Mouse (Mus musculus) left cerebral cortex, postnatal 10 days (tissue): Measurements from ENCODE around the gene Afm. TPM values are rescaled to one million over a fixed set of nuclear protein-coding genes. Genes with fewer than 3 reads are reported as not detected.
A peak's percentile ranks its signal among the peaks of the same experiment; 100 is the strongest.

ENCODE experiments used
- DNase-seq, 2 experiments: peaks; one replicate each; pipeline ENCODE4 v3.0.0; 2021 to 2022; ENCODE audit warnings: low spot score in 2 of 2, mixed read lengths in 1 of 2; ENCODE audit errors: extremely low spot score in 1 of 2
- intact Hi-C: fragments of 180-260 bp; cut with DNase I; formaldehyde crosslinking; loops from one replicate; pipeline ENCODE4 v1.15.1; 2025
- total RNA-seq, 2 experiments: library from RNA; stranded (reverse); gene quantifications; 2 replicates each; pipeline ENCODE4 v1.2.3; 2021

Gene Afm
- not detected for total RNA-seq

GRCm38 (mm10) chr5:90518356-90519100 lies at the start of gene Afm:
Afm (plus strand) TSS chr5:90518932.
- DNase-seq, result no peak
- intact Hi-C loops, result no loop called here

DNA sequence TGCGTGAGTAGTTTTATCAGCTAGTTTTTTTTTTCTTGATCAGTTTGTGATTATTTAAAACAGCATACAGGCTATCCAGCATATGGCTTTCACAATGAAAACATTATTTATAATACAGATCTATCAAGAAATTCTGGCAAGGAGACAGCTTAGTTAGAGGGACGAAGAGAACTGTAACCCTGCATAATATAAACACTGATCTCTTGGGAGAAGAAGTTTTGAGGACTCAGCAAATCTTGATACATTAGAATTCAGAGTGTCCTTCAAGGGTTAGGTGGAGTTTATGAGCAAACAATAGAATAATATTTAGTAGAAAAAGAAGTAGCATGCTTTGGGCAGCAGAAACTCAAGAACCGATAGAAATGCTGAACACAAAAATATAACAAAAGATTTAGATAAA lies 47.9 kb upstream of the Afm start:
- intact Hi-C loops, result no loop called here
- no peak for DNase-seq

- intact Hi-C loops, result no loop called here
- DNase-seq, result no peak
These were observed 44.8 kb upstream of the Afm start for GRCm38 (mm10) chr5:90473902-90474301.

DNA sequence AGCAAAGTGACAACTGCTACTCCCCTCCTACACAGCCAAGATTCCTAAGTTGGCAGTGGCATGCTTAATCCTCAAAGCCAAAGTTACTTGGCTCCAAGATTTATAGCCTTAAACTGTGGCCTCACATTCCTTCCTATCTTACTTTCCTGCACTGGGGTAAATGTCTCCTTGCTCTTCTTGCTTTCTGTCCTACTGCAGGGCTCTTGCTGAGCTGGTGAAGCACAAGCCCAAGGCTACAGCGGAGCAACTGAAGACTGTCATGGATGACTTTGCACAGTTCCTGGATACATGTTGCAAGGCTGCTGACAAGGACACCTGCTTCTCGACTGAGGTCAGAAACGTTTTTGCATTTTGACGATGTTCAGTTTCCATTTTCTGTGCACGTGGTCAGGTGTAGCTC lies 44.4 kb upstream of the Afm start:
- DNase-seq, result no peak
- intact Hi-C loops, result no loop called here

DNA sequence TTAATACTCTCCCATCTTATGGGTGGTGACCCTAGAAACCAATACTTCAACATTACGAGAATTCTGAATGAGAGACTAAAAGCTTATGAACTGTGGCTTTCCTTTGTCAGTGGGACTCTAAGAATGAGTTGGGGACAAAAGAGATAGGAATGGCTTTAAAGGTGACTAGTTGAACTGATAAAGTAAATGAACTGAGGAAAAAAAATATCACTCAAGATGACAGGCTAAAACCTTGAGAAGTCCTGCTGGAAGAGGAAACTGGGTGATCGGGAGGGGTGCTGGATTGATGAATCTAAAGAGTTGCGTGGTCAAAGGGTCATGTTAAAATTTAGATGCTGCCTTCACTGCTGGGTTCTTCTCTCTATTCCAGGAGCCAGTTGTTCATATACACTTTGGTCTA lies 42.0 kb upstream of the Afm start:
- DNase-seq, result no peak
- intact Hi-C loops, result no loop called here

GRCm38 (mm10) chr5:90477308-90478140 lies 41.2 kb upstream of the Afm start:
- intact Hi-C loops, result no loop called here

DNA sequence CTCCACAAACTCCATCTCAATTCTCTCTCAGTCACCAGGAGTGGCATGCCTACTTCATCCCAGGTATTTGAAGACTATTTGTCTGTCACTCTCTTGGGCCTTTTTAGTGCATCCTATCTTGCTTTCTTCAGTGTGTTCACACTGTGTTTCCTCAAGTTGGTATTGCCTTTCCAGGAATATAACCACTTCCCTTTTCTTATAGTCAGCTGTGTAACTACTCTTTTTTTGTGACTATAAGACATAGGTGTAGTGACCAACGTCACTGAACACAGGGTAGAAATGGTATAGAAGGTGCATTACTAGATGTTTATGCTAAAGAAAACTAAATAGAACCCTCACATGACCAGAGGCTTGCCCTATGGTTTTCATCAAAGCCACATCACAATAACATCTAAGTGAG lies 39.8 kb upstream of the Afm start:
- intact Hi-C loops, result no loop called here
- no peak for DNase-seq

More at GRCm38 (mm10) chr5:90477308-90478140, 41.2 kb upstream of the Afm start:
- no peak for DNase-seq

GRCm38 (mm10) chr5:90485597-90485996 lies 33.1 kb upstream of the Afm start:
- intact Hi-C loops, result no loop called here
- DNase-seq, result no peak

GRCm38 (mm10) chr5:90488323-90488722 lies 30.4 kb upstream of the Afm start:
- no peak for DNase-seq
- intact Hi-C loops, result no loop called here

GRCm38 (mm10) chr5:90490518-90490917 lies 28.2 kb upstream of the Afm start, which contains the start of gene Afp:
Afp (plus strand) TSS chr5:90490737.
- no peak for DNase-seq
- intact Hi-C loops, result no loop called here

DNA sequence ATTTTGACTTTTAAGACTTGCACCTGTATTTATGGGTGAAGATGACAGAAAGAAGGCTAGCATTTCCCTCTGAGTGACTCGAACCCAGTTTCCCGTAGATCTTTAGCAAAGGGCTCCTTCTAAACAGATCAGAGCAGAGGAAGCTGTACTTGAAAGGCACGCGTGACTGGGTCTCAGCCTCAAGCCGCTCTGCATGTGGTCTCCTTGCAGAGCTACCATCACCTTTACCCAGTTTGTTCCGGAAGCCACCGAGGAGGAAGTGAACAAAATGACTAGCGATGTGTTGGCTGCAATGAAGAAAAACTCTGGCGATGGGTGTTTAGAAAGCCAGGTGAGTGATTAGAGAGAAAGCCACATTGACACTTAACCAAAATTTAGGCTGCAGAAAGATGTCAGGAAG lies 26.3 kb upstream of the Afm start:
- intact Hi-C loops, result no loop called here
- no peak for DNase-seq

- intact Hi-C loops, result no loop called here
These were observed 24.4 kb upstream of the Afm start for GRCm38 (mm10) chr5:90494308-90494707.

GRCm38 (mm10) chr5:90499509-90499908 lies 19.2 kb upstream of the Afm start:
- peak in 1 of 2 experiments; percentile 25 for DNase-seq
- intact Hi-C loops, result loop anchor here (5.0 kb wide), 1 partner anchor 92 kb away; no protein-coding TSS in a partner anchor

More at GRCm38 (mm10) chr5:90494308-90494707, 24.4 kb upstream of the Afm start:
- no peak for DNase-seq

GRCm38 (mm10) chr5:90500714-90501113 lies 18.0 kb upstream of the Afm start:
- intact Hi-C loops, result loop anchor here (5.0 to 10.0 kb wide), 2 partner anchors 84 to 293 kb away; no protein-coding TSS in a partner anchor
- peak; percentile 66 to 68 for DNase-seq

- no peak for DNase-seq
- intact Hi-C loops, result loop anchor here (5.0 to 10.0 kb wide), 2 partner anchors 83 to 294 kb away; no protein-coding TSS in a partner anchor
These were observed 17.0 kb upstream of the Afm start for GRCm38 (mm10) chr5:90501752-90502151.

DNA sequence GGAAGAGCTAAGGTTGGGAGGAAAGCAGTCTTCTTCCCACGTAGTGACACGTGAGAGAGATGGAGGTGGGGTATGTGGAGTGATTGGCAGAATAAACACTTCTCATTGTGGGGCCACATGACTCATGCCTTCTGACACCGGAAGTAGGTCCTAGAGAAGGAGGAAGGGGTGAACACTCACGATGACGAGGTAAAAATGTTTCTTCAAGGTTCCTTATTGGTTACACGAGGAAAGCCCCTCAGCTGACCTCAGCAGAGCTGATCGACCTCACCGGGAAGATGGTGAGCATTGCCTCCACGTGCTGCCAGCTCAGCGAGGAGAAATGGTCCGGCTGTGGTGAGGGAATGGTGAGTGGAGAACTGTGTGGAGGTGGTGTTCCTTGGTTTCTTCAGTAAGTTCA lies 14.0 kb upstream of the Afm start:
- no peak for DNase-seq
- intact Hi-C loops, result loop anchor here (5.0 to 10.0 kb wide), 2 partner anchors 80 to 297 kb away; no protein-coding TSS in a partner anchor

DNA sequence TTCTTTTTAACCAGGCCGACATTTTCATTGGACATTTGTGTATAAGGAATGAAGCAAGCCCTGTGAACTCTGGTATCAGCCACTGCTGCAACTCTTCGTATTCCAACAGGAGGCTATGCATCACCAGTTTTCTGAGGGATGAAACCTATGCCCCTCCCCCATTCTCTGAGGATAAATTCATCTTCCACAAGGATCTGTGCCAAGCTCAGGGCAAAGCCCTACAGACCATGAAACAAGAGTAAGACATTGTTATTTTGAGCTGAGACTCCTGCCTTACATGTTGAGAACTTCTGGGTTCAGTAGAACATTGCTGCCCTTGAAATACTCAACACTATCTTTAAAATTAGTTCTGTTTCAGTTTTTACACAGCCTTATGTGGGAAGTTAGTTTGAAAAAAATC lies 12.2 kb upstream of the Afm start:
- intact Hi-C loops, result loop anchor here (10.0 kb wide), 1 partner anchor 78 kb away; no protein-coding TSS in a partner anchor
- DNase-seq, result no peak

DNA sequence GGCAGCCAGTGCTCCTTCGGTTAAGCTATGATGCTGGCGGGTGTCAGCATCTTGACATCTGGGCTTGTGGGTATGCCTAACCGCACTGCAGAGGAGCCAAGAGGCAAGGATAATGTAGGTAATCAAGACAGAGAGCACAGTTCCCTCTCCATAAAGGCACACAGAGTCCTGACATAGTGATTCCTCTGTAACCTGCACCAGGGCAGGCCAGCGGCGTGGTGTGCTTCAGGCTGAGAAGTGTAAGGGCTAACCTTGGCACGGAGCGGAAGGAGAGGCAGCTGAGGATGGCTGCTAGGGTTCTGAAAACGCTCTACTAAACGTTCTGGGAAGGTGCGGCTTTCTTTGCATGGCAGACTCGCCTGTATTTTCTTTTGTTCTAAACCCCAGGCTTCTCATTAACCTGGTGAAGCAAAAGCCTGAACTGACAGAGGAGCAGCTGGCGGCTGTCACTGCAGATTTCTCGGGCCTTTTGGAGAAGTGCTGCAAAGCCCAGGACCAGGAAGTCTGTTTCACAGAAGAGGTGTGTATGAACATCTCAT lies 11.3 kb upstream of the Afm start:
- intact Hi-C loops, result loop anchor here (10.0 kb wide), 1 partner anchor 77 kb away; no protein-coding TSS in a partner anchor
- no peak for DNase-seq
